In the genomic region with DNA sequence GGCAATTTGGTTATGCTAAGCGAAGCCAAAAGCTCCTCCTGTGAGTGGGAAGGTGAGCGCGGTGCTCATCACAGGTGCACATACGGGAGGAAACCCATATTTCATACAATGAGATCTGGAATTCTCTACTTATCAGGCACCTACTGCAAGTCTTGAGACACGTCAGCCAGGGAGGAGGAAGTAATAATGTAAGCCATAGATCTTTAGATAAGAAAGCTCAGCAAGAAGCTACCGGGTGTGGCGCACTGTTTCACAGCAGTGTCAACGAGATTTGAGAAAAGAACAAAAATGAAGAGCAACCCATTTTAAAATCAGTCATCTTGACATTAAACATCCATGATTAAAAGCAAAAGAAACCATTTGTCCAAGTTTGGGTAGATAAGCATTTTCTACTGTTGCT, we compare ENCODE assay signal across 22 mouse cellular contexts.
A peak's percentile ranks its signal among the peaks of the same experiment; 100 is the strongest.
DNase-seq lines count a peak whose midpoint lies in the region; ATAC-seq and TF ChIP-seq lines count a peak whose summit lies in the region.
"Had no signal": no experiment of that assay in that cellular context is flagged by ENCODE, and none has a peak within 500 bp of the region (broad histone marks: within the 10 kb centered on the region; RNA-seq: fewer than 3 reads in every experiment).

No protein-coding gene starts in this region.

- ATAC-seq in G1E (ENCODE audit: extremely low read depth, insufficient number of reproducible peaks, low FRiP score, poor library complexity, severe bottlenecking), result peak; percentile 43; the same call in 1 of the 2 replicates
- ATAC-seq in intestine, embryonic 14.5 days (replicated peaks; ENCODE audit: low FRiP score, low TSS enrichment, low read depth), result no peak
- ATAC-seq in megakaryocyte, adult 5-6 weeks (ENCODE audit: poor library complexity, severe bottlenecking), result 0 out of 2 replicates have a peak, but pooled peaks have one; percentile 48
- ATAC-seq in megakaryocyte progenitor cell, adult 5-6 weeks (replicated peaks; ENCODE audit: poor library complexity), result no peak; the same call in 1 of the 2 replicates
- ATAC-seq: forebrain, embryonic 13.5 days; forebrain, postnatal 0 days had no signal

- DNase-seq in 416B (ENCODE audit: low read depth) (peak; percentile 54), G1E (ENCODE audit: low spot score) (no peak)
- no peak for DNase-seq in intestine, embryonic 14.5 days (ENCODE audit: low spot score)
- no peak for DNase-seq in right cerebral cortex, postnatal 36 days (ENCODE audit: low spot score in 2 of 2)
- no peak for DNase-seq in natural killer cell, adult 2 months (ENCODE audit: low spot score in 2 of 2)
- DNase-seq: adrenal gland, postnatal 10 days; B cell, adult 2 months; cerebellum, adult 11 months; cerebellum, adult 8-10 months; cerebellum, postnatal 14 days; embryo, embryonic 11 days; forebrain, postnatal 0 days; gastrocnemius, postnatal 14 days; heart, adult 2 months; heart, postnatal 14 days had no signal

- 70% methylated on average over 8 of the region's 8 CpGs for WGBS in intestine, embryonic 14.5 days

- H3K9ac ChIP-seq in intestine, embryonic 14.5 days (ENCODE audit: low read length), result no peak overlapping the region
- H3K9ac ChIP-seq: embryonic facial prominence, embryonic 12.5 days; forebrain, embryonic 13.5 days; forebrain, postnatal 0 days; heart, embryonic 15.5 days; hindbrain, embryonic 14.5 days had no signal

- peaks cover 23% of the 10 kb centered on the region for H3K4me1 ChIP-seq in G1E (ENCODE audit: insufficient read depth, low read depth, low read length)
- H3K4me1 ChIP-seq in intestine, embryonic 14.5 days (replicated peaks; ENCODE audit: control insufficient read depth, insufficient read depth, low read length), result peaks cover 33% of the 10 kb centered on the region

- peak overlapping the region; percentile 8; the same call in 1 of the 2 replicates for H3K4me2 ChIP-seq in intestine, embryonic 14.5 days (ENCODE audit: low read length)
- H3K4me2 ChIP-seq: embryonic facial prominence, embryonic 12.5 days; forebrain, embryonic 13.5 days; heart, embryonic 11.5 days; heart, embryonic 15.5 days; hindbrain, embryonic 14.5 days had no signal

- no peaks in the 10 kb centered on the region for H3K9me3 ChIP-seq in G1E (replicated peaks)
- no peaks in the 10 kb centered on the region for H3K9me3 ChIP-seq in intestine, embryonic 14.5 days (ENCODE audit: control insufficient read depth, low read length)
- H3K9me3 ChIP-seq: embryonic facial prominence, embryonic 12.5 days; forebrain, embryonic 13.5 days; heart, embryonic 15.5 days had no signal

- H3K27ac ChIP-seq in intestine, embryonic 14.5 days (ENCODE audit: low read depth), result peak overlapping the region; percentile 47
- H3K27ac ChIP-seq: embryonic facial prominence, embryonic 12.5 days; forebrain, embryonic 13.5 days; heart, adult 2 months; heart, embryonic 15.5 days; hindbrain, embryonic 14.5 days had no signal

- no peaks in the 10 kb centered on the region for H3K27me3 ChIP-seq in G1E (ENCODE audit: insufficient read depth, low read length)
- no peaks in the 10 kb centered on the region for H3K27me3 ChIP-seq in intestine, embryonic 14.5 days (replicated peaks; ENCODE audit: control insufficient read depth, insufficient read depth, low read length)
- H3K27me3 ChIP-seq: embryonic facial prominence, embryonic 12.5 days; forebrain, embryonic 13.5 days; heart, embryonic 15.5 days had no signal

- no peak for TF ChIP-seq CTCF in G1E (IDR thresholded peaks at IDR 0.05; ENCODE audit: low read depth, low read length)

- peaks cover 79% of the 10 kb centered on the region for H3K36me3 ChIP-seq in G1E (replicated peaks)
- no peaks in the 10 kb centered on the region for H3K36me3 ChIP-seq in intestine, embryonic 14.5 days (ENCODE audit: control insufficient read depth, insufficient read depth, low read length)
- H3K36me3 ChIP-seq: embryonic facial prominence, embryonic 12.5 days; heart, embryonic 15.5 days had no signal

- H3K4me3 ChIP-seq in G1E (ENCODE audit: low read depth, low read length), result no peak overlapping the region
- H3K4me3 ChIP-seq in intestine, embryonic 14.5 days (ENCODE audit: low read depth, low read length), result no peak overlapping the region
- H3K4me3 ChIP-seq: embryonic facial prominence, embryonic 12.5 days; forebrain, embryonic 13.5 days; heart, adult 2 months; heart, embryonic 15.5 days had no signal

Comparison
In these comparisons a context has a peak if more than half of its experiments do, and no peak if none do; other contexts are left out.
1. ATAC-seq: peak in G1E (single experiment) and megakaryocyte, adult 5-6 weeks (single experiment); none in intestine, embryonic 14.5 days (single experiment) and megakaryocyte progenitor cell, adult 5-6 weeks (single experiment).